Mouse (Mus musculus): ENCODE data around the gene Tpk1. TPM values are rescaled to one million over a fixed set of nuclear protein-coding genes. Genes with fewer than 3 reads are reported as not detected.

Tpk1 gene
- polyA plus RNA-seq, 1 experiment from 2014 or later, result 8.0 TPM

- no peak overlapping the region for H3K4me2 ChIP-seq (ENCODE audit: low read depth, low read length)
- 47% methylated on average over 5 of the region's 5 CpGs for WGBS
- DNase-seq (ENCODE audit: low spot score) (no peak), ATAC-seq (replicated peaks; ENCODE audit: insufficient number of reproducible peaks, low FRiP score, low TSS enrichment, low read depth) (no peak)
- no peaks in the 10 kb centered on the region for H3K27me3 ChIP-seq (ENCODE audit: control insufficient read depth, insufficient read depth, low read length)
- no peak overlapping the region for H3K27ac ChIP-seq (replicated peaks; ENCODE audit: low read depth, low read length)
- no peaks in the 10 kb centered on the region for H3K9me3 ChIP-seq (replicated peaks; ENCODE audit: control insufficient read depth, low read length)
- no peaks in the 10 kb centered on the region for H3K36me3 ChIP-seq (replicated peaks; ENCODE audit: control insufficient read depth, insufficient read depth, low read depth, low read length)
- no peaks in the 10 kb centered on the region for H3K4me1 ChIP-seq (ENCODE audit: control insufficient read depth, insufficient read depth, low read length)
- no peak overlapping the region for H3K9ac ChIP-seq (replicated peaks; ENCODE audit: low read length)
- H3K4me3 ChIP-seq (ENCODE audit: low read depth, low read length), result no peak overlapping the region
Measured at GRCm38 (mm10) chr6:43295908-43296307, 370.2 kb downstream of the Tpk1 start.

Measured in embryonic facial prominence, embryonic 11.5 days (tissue).